Comparison of ENCODE assay signal across 12 mouse cellular contexts in genomic region chr7:3198884-3199283, GRCm38 (mm10). TPM values are rescaled to one million over a fixed set of nuclear protein-coding genes. Genes with fewer than 3 reads are reported as not detected.
A peak's percentile ranks its signal among the peaks of the same experiment; 100 is the strongest.
DNase-seq lines count a peak whose midpoint lies in the region; ATAC-seq and TF ChIP-seq lines count a peak whose summit lies in the region.
"Had no signal": no experiment of that assay in that cellular context is flagged by ENCODE, and none has a peak within 500 bp of the region (broad histone marks: within the 10 kb centered on the region; RNA-seq: fewer than 3 reads in every experiment).

No protein-coding gene starts in this region.

- no peak for ATAC-seq in lung, postnatal 0 days
- ATAC-seq in Patski, result no peak
- ATAC-seq: forebrain, embryonic 16.5 days had no signal

- peak; percentile 39 for TF ChIP-seq CTCF in lung, postnatal 0 days (IDR thresholded peaks at IDR 0.05)
- TF ChIP-seq CTCF in Patski (IDR thresholded peaks at IDR 0.05), result peak; percentile 48

- no peak overlapping the region for H3K4me2 ChIP-seq in lung, postnatal 0 days (replicated peaks; ENCODE audit: low read depth, low read length)
- H3K4me2 ChIP-seq: limb, embryonic 15.5 days had no signal

- 39% methylated on average over 11 of the region's 11 CpGs for WGBS in lung, postnatal 0 days
- WGBS in embryonic facial prominence, embryonic 10.5 days, result 54% methylated on average over 11 of the region's 11 CpGs

- DNase-seq in lung, postnatal 0 days (ENCODE audit: low spot score), result no peak
- no peak for DNase-seq in lung, postnatal 25 days (ENCODE audit: low spot score)
- no peak for DNase-seq in Patski (ENCODE audit: low read depth, low spot score)
- DNase-seq in embryonic facial prominence, embryonic 10.5 days (ENCODE audit: low spot score), result peak; percentile 44
- DNase-seq in splenic B cell, adult 2 months (ENCODE audit: low read depth, low spot score), result peak; percentile 3
- no peak for DNase-seq in left cerebral cortex, postnatal 25 days (ENCODE audit: low spot score in 2 of 2)
- DNase-seq in gastrocnemius, postnatal 25 days, result no peak
- DNase-seq: cerebellum, postnatal 25 days; heart, postnatal 14 days; right cerebral cortex, adult 18-20 months had no signal

- H3K4me3 ChIP-seq in lung, postnatal 0 days (ENCODE audit: low read depth, low read length), result no peak overlapping the region
- no peak overlapping the region for H3K4me3 ChIP-seq in embryonic facial prominence, embryonic 10.5 days
- H3K4me3 ChIP-seq: limb, embryonic 15.5 days had no signal

- no peaks in the 10 kb centered on the region for H3K27me3 ChIP-seq in lung, postnatal 0 days (replicated peaks; ENCODE audit: insufficient read depth, low read length)
- H3K27me3 ChIP-seq in Patski, result no peaks in the 10 kb centered on the region
- no peaks in the 10 kb centered on the region for H3K27me3 ChIP-seq in embryonic facial prominence, embryonic 10.5 days (replicated peaks; ENCODE audit: low read depth, poor library complexity, severe bottlenecking)
- no peaks in the 10 kb centered on the region for H3K27me3 ChIP-seq in splenic B cell, adult 2 months (ENCODE audit: control insufficient read depth, insufficient read depth, low read length, poor library complexity, severe bottlenecking)
- H3K27me3 ChIP-seq: limb, embryonic 15.5 days had no signal

- CTCF ChIA-PET in Patski (lab: Charles Lee), result no interaction called here

- H3K9ac ChIP-seq in lung, postnatal 0 days (replicated peaks; ENCODE audit: low read depth), result no peak overlapping the region
- H3K9ac ChIP-seq: limb, embryonic 15.5 days had no signal

- H3K27ac ChIP-seq in lung, postnatal 0 days (ENCODE audit: low read length), result no peak overlapping the region
- no peak overlapping the region for H3K27ac ChIP-seq in embryonic facial prominence, embryonic 10.5 days (replicated peaks)
- H3K27ac ChIP-seq: limb, embryonic 15.5 days had no signal

- POLR2A ChIA-PET in Patski (lab: Charles Lee), result interaction anchor here (0.6 kb wide), 1 partner anchor 175 kb away, joined by 3 read pairs; no protein-coding TSS in a partner anchor

- in situ Hi-C loops in Patski (cut with MboI; ENCODE audit: low pct_unique_long_range_greater_than_20kb), result no loop called here

- intact Hi-C loops in left cerebral cortex, postnatal 25 days (cut with DNase I), result no loop called here

- TF ChIP-seq EP300 in lung, postnatal 0 days (IDR thresholded peaks at IDR 0.05), result no peak

- no peaks in the 10 kb centered on the region for H3K36me3 ChIP-seq in lung, postnatal 0 days (ENCODE audit: insufficient read depth, low read length)
- no peaks in the 10 kb centered on the region for H3K36me3 ChIP-seq in embryonic facial prominence, embryonic 10.5 days (replicated peaks)
- H3K36me3 ChIP-seq in splenic B cell, adult 2 months (ENCODE audit: control insufficient read depth, insufficient read depth, low read length, poor library complexity, severe bottlenecking), result no peaks in the 10 kb centered on the region
- H3K36me3 ChIP-seq: limb, embryonic 15.5 days had no signal

- H3K9me3 ChIP-seq in lung, postnatal 0 days (ENCODE audit: low read length), result no peaks in the 10 kb centered on the region
- H3K9me3 ChIP-seq in embryonic facial prominence, embryonic 10.5 days, result peaks cover 4% of the 10 kb centered on the region; the same call in 1 of the 2 replicates
- H3K9me3 ChIP-seq: limb, embryonic 15.5 days had no signal

- H3K4me1 ChIP-seq in lung, postnatal 0 days (ENCODE audit: insufficient read depth, low read depth, low read length), result no peaks in the 10 kb centered on the region
- H3K4me1 ChIP-seq in embryonic facial prominence, embryonic 10.5 days, result 0 out of 2 replicates have a peak, but pooled peaks cover 6% of the 10 kb centered on the region
- H3K4me1 ChIP-seq: limb, embryonic 15.5 days had no signal

RNA-seq across cellular contexts. Expression of gene AU018091, which starts 29.9 kb away (rescaled TPM):
- 0.14 and 0.17 TPM in 2 replicates for polyA plus RNA-seq in lung, postnatal 0 days (2015; fragmentation: Nextera tagmentation; extraction: Ambion mirVana)
- 0.04 TPM for polyA plus RNA-seq in Patski (2021)
- 0.31 and 0.43 TPM in 2 replicates for polyA plus RNA-seq in embryonic facial prominence, embryonic 10.5 days (2016; fragmentation: Nextera tagmentation; extraction: Ambion mirVana)
- not detected for total RNA-seq in left cerebral cortex, postnatal 25 days (2021)
- total RNA-seq in gastrocnemius, postnatal 25 days (2021), result not detected
- total RNA-seq: heart, postnatal 14 days had no signal
- polyA plus RNA-seq: forebrain, embryonic 16.5 days had no signal

RNA-seq across cellular contexts. Expression of gene Nlrp12, which starts 50.7 kb away (rescaled TPM):
- 0.19 and 0.21 TPM in 2 replicates for polyA plus RNA-seq in lung, postnatal 0 days (2015; fragmentation: Nextera tagmentation; extraction: Ambion mirVana)
- polyA plus RNA-seq in Patski (2021), result not detected
- polyA plus RNA-seq in embryonic facial prominence, embryonic 10.5 days (2016; fragmentation: Nextera tagmentation; extraction: Ambion mirVana), result 0.02 TPM in 1 of 2 replicates, not detected in the other
- under 1 TPM in 1 of 2 experiments, not detected in 1; 0.07 TPM for total RNA-seq in left cerebral cortex, postnatal 25 days (2021)
- total RNA-seq in gastrocnemius, postnatal 25 days (2021), result not detected
- total RNA-seq: heart, postnatal 14 days had no signal
- polyA plus RNA-seq: forebrain, embryonic 16.5 days; limb, embryonic 15.5 days had no signal

Comparison
In these comparisons a context has a peak if more than half of its experiments do, and no peak if none do; other contexts are left out.
1. DNase-seq: peak in embryonic facial prominence, embryonic 10.5 days (single experiment) and splenic B cell, adult 2 months (single experiment); none in lung, postnatal 0 days (single experiment), lung, postnatal 25 days (single experiment), Patski (single experiment), left cerebral cortex, postnatal 25 days (0 of 2) and gastrocnemius, postnatal 25 days (single experiment).